Mouse (Mus musculus) cerebellum, postnatal 4 days (tissue): ENCODE results near the gene Rhobtb1.
A peak's percentile ranks its signal among the peaks of the same experiment; 100 is the strongest.

ENCODE experiments used
- DNase-seq, 2 experiments: peaks; one replicate each; pipeline ENCODE4 v3.0.0; 2022; ENCODE audit warnings: low spot score in 2 of 2, mixed read lengths in 1 of 2

The Rhobtb1 gene

DNA sequence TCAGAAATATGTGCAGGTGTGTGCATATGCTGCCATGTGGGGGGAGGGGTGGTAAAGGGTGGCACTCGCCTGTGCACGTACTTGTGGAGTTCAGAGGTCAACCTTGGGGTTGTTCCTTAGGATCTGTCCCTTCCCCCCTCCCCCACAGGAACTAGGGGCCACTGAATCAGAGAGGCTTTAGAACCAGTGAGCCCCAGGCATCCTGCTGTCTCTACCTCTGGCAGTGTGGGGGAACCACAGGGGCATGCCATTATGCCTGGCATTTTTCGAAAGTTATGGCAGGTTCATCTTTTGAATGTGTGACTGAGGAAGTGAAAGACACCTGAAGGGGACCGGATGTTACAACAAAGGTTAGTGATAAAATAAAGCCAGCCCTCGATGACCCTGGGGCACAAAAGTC, 59.4 kb downstream of the Rhobtb1 start:
- no peak for DNase-seq

DNA sequence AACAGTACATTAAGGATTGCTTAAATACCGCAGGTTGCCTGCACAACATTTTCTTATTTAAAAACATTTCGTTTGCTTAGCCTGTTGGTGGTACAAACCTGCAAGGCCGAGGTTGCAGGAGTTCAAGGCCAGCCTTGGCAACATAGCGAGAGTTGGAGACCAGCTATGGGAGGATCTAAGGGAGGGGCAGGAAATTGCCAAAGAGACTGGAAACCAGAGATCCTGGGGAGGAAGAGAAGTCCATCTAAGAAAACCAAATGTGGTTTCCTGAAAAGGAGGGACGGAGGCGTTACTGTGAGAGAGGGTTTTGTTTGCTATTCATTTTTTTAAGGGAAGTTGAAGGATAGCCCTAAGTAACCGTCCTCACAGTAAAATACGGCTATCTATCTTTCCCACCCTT, 60.3 kb downstream of the Rhobtb1 start:
- DNase-seq = no peak

DNA sequence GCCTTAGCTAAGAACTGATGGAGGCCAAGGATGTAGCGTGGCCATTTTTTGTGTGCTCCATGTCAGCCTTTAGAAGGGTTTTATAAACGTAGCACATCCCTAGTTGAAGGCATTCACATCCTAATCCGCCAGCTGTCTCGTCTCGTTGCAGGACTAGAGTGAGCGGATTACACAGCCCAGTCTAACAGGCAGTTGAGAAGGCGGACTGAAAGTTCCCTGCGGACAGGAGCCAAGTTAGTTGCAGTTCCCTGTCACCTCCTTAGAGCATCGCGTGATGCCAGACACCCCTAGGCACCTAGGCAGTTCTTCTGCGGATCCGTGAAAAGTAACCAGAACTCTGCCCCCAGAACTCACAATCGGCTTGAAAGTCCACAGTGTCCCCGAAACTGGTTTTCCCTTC, 60.7 kb downstream of the Rhobtb1 start:
- DNase-seq = no peak

DNA sequence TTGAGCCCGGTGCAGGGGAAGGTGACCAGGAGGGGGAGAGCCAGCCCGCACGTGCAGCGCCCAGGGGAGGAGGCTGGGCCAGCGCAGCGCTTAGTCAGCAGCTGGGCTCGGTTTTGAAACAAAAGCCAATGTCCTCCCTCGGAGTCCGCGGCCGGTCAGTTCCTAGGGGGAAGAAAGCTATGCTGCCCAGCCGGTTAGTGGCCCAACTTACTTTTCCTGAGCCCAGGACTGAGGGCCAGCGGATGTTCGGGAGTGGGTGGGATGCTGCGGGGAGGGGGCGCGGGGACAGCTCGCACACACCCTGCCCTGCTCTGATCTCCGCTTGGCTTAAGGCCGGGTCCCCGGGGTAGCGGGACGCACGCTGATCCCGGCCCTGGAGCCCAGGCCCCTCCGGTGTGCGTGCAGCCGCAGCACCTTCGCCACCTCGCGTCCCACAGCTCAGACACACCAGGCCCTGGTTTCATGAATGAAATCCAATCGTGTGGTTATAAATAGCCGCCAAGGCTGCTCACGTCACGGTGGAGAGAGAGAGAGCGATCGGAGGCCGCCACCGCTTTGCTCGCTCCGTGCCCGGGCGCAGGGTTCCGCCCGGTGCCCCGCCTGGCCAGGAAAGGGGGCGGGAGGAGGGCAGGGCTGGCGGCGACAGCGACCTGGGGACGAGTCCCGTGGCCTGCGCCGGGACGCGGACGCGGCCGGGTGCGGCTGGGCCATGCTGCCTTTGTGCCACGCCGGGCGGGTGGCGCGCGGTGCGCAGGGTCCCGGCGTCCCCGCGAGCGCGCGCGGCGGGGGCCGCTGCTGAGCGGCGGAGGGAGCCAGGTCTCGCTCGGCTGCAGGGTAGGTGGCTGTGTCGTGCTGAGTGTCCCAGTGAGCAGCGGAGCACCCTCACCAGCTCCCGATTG, 61.6 kb downstream of the Rhobtb1 start, which contains the start of gene A930033H14Rik:
TSS of gene A930033H14Rik (minus strand) at position 557 of the 899 bp plus-strand sequence.
- DNase-seq = peak; percentile 29 to 68

DNA sequence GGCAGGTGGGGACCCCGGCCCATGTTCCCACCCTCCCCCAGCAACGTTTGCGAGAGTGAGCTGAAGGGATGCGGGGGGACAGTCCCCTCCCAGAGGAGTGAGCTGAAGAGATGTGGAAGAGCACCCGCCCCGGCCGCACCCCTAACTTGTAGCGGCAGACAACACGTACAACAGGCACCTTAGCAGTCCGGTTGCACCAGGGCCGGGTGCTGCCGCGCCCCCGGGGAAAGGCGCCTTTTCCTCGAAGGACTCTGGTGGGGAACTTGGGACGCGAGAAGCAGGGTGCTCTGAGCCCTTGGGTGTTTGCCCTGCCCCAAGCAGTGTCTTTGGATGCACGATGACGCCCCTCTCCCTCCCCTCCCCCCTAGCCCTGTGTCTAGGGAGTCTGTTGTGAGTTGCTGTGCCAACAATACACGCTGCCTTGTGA, 62.2 kb downstream of the Rhobtb1 start:
- DNase-seq = peak in 1 of 2 experiments; percentile 39

DNA sequence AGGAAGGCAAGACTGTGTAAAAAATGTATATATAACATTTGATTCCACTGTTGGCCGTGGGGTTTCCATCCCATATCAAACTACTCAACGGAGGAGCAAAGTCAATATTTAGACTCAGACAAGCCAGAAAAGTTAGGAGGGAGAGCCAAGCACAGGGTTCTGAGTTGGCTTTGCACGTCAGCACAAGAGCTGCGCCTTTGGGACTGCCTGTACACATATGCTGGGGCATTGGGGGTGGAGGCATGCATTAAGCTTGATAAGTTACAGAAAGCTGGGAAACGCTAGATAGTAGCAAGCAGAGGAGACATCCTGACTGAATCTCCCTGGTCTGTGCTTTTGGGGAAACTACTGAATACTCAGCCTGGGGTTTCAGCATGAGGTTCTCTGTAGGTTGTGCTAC, 62.8 kb downstream of the Rhobtb1 start:
- DNase-seq = no peak

DNA sequence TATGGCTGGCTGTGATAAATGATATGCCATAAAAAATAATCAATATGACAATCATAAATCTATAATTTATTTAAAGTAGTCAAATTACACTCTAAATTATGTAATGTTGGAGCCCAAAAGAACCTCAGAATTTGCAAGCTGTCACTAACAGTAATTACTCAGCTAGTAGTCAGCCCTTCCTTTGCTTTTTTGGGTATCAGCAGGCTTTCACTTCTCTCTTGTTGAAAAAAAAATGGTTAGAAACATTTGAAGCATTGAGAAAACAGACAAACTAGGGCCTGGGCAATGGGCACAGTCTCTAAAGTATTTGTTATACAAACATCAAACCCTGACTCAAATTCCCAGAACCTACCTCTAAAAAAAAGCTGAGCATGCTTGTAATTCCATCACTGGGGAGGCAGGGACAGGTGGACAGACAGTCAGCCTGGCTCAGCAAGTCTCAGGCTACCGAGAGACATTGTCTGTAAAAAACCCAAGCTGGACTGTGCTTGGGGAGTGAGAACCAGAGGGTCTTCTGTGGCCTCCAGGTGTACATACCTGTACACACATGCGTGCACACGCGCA, 66.0 kb downstream of the Rhobtb1 start:
- DNase-seq = no peak

DNA sequence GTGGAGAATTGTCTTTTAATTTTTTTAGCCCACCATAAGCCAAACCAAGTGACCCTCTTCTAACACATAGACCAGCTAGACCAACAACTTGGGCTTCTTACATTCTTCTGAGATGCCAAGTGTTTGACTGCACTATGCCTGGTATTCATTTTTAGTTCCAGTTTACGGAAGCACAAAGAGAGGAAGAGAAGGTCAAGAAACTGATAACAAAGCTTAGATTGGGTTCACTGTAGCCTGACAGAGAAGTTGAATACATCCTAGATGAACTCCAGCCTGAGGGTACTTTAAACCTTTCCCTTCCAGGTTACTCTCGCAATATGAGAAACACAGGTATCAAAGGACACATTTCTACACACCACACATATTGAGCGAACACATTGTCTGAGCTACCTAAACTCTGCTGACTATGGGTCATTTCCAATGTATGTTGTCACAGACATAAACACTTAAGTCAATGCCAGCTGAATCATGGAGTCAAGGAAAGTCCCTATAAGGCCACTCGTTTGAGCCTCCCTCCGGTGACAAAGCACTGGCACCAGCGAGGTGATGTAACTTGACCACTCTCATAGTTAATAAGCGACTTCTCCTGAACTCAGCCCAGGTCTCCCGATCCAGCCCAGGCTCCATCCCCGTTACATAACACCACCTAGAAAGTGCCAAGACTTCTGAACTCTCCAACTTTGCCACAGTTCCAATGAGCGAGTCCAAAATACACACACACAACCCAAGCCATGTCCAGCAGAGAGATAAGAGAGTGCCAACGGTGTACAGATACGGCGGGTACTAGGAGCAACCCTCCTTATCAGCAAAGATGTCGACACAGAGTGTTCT, 67.4 kb downstream of the Rhobtb1 start:
- DNase-seq = no peak

DNA sequence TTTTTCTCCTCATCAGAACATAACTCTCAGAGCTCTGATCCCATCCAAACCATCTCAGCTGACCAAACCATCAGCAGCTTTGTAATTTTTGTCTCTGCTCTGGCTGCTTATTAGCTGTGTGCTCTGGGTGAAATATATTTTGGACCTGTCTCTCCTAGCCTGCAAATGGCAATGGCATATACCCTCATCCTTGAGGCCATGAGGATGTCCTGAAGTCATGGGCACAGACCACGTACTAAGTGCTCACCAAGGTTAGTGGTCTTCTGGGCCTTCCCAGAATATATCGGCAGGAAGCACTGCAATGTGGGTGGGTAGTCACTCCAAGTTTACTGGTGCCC, 68.0 kb downstream of the Rhobtb1 start:
- no peak for DNase-seq

DNA sequence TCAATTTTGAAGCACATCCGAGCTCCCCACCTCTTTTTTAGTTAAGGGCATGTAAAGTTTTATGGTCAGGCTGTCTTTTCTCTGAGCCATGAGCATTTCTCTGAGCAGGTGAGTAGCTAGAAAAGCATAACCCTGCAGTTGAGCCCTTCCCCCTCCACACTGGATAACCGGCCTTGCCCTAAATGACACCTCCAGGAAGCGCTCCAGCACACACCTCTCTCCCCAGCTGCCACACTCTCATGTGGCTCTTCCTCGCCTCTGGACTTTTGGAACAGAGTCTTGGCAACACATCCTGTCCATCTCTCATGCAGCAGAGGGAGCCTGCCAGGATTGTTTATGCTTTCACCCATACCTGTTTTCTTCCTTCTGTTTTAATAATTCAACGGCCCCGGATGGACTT, 69.1 kb downstream of the Rhobtb1 start:
- DNase-seq = no peak

DNA sequence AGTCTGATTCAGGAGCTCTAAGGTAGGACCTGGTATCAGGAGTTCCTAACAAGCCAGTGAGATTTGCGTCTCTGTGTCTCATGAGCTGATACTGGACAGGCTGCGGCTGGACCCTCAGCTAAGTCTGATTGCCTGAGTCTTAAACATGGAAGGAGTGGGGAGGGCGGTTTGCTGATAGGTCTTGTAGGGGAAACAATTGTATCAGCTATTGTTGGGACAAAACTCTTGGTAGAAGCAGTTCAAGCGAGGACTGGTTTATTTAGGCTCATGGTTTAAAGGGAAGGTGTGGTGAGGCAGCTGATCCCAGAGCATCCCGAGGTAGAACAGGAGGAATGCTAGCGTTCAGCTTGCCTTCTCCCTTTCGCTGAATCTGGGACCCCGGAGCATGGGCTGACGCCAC, 69.9 kb downstream of the Rhobtb1 start:
- no peak for DNase-seq

DNA sequence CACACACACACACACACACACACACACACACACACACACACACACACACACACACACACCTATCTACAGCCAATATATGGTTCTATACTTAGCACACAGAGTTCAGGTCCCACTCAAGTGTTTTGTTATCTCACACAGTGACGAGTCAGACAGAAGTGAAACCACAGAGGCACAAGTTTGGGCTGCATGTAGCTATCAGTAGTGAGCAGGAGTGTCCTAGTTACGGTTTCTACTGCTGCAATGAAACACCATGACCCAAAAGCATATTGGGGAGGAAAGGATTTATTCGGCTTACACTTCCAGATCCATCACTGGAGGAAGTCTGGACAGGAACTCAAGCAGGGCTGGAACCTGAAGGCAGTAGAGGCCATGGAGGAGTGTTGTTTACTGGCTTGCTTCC, 70.7 kb downstream of the Rhobtb1 start:
- no peak for DNase-seq

DNA sequence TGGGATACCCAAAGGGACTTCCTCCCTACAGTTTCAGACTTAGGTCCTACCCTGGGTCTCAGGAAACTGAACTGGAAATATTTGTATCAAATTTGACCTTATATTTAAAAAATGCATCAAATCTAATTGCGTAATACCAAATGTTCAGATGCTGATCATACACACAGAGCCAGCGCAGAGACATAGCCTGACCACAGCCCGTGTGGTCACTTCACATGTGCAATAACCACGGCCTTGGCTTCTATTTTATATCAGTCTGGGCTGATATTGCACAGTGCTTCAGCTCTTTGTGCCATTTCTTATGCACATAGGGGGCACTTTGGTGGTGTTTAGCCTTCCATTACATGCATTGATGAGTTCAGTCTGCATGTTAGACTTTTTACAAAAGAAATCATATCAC, 72.0 kb downstream of the Rhobtb1 start:
- no peak for DNase-seq

DNA sequence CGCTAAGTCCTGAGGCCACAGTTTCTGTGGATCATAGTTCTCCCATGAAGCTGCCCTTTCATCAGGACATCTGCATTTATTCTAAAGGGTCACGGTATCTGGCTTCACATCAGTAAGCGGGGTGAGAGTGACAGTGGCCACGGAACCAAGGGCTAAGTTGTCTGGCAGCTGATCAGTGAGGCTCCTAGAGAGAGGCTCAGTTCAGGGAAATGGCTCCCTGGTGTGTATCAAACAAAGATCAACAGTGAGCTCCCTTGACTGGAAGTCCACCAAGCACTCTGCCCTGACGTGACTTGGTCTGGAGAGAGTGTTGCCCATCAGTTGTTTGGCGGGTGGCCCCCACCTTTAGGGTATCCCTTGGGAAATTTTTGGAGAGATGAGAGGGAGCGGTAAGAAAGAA, 73.0 kb downstream of the Rhobtb1 start:
- no peak for DNase-seq

DNA sequence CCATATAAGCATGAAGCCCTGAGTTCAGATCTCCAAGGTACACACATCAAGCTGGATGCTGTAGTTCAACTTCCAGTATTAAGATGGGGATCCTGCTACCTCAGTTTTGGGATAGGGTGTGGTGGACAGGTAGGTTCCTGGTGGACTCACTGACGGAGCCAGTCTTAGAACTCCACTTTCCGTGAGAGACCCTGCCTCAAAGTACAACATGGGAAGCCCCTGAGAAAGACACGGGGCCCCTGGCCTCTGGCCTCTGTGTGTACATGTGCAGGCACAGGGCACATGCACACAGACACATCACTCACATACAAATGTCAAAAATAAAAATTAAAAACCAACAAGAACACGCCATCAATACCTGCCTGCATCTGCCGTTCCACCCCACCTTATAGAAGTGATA, 74.2 kb downstream of the Rhobtb1 start:
- no peak for DNase-seq

DNA sequence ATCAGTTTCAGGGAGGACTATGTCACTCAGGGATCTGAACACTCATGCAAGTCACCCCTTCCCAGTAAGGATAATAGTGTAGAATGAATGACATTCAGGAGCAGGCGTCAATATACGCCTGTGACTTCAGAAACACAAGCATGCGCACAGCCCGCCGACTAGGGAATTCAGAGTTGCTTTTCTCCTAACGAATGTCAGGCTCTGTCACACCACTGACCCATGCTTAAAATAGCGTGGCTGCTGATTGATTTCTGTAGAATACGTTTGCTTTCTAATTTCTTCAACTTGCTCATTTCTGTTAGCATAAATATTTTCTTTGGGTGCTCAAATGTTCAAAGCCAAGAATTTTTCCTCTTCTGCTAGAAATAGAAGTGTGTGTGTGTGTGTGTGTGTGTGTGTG, 74.7 kb downstream of the Rhobtb1 start:
- DNase-seq = no peak

DNA sequence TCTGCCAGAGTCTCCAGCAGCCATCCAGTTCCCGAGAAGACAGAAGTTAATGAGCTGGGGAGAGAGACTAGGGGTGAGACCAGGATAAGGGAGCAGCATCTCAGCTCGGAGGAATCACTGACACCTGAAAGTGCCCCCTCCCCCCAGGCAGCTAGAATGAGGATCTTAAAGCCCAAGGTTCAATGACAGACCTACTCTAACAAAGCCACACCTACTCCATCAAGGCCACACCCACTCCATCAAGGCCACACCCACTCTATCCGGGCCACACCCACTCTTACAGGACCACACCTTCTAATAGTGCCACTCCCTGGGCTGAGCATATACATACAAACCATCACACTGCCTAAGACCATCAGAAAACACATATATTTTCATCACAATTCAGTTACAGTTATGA, 86.0 kb downstream of the Rhobtb1 start:
- no peak for DNase-seq

DNA sequence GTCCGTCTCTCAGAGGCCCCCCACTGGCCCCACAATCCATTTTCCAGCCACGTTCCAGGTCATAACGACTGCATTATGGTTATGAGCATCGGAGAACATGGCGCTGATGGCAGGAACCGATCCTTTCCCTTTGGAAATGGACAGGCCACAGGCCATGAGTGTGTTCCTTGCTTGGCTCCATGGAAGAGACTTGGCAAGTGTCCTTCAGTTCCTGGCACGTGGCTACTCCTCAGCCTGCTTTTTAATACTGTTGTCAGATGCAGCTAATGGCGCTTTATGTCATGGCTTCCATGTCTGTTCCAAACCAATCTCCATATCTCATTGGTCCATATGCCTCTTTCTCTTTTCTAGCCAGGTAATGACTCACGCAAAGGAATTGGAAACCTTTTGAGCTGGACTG, 86.5 kb downstream of the Rhobtb1 start:
- DNase-seq = no peak

DNA sequence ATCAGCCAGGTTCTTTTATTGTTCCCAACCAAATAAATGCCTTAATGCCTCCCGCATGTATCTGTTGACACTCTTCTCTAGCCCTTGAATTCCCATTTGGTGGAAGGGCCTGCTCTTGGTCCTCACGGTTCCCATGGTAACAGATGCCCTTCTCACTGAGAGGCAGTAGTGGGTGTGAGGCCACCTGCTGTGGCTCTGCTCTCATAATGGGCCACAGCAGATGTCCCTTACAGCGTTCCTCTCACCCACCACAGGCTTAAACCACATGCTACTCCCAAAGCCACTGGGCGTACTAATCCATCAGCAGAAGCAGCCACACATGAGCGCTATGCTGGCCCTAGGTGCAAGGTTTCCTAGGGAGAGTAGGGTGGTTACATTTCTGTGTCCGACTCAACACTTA, 87.1 kb downstream of the Rhobtb1 start:
- DNase-seq = no peak

DNA sequence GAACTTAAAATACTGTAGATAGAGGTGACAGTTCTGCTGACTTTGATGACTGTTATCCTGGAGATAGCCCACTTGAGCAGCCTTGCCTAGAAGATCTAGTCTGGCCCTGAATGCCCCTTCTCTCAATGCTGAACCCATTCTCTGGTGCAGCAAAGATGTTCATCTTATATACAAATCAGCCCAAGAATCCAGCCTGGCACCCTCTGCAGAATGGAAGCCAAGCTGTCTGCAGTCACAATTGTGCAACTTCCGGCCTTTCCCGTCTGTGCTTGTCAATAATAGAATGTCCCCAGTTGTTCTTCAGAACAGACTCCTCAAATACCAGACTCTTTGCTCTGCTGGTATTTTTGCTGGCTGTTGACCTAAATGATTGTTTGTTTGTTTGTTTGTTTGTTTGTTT, 89.3 kb downstream of the Rhobtb1 start:
- no peak for DNase-seq

DNA sequence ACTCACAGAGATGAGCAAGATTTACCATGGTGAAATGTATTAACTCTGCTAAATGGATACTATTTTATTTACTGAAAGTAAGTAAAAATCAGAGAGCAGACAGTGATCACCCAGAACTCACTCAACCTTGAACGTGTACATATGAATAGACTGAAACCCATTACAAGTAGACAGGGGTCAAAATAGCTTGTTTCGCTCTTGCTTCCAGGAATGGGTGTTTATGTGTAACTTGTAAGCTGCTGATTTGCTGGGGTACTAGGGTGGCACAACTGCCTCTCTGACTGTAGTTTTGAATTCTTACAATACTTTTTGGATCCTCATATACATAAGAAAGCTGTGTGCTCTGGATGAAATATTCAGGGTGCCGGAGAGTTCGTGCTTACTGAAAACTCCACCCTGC, 93.9 kb downstream of the Rhobtb1 start:
- no peak for DNase-seq

DNA sequence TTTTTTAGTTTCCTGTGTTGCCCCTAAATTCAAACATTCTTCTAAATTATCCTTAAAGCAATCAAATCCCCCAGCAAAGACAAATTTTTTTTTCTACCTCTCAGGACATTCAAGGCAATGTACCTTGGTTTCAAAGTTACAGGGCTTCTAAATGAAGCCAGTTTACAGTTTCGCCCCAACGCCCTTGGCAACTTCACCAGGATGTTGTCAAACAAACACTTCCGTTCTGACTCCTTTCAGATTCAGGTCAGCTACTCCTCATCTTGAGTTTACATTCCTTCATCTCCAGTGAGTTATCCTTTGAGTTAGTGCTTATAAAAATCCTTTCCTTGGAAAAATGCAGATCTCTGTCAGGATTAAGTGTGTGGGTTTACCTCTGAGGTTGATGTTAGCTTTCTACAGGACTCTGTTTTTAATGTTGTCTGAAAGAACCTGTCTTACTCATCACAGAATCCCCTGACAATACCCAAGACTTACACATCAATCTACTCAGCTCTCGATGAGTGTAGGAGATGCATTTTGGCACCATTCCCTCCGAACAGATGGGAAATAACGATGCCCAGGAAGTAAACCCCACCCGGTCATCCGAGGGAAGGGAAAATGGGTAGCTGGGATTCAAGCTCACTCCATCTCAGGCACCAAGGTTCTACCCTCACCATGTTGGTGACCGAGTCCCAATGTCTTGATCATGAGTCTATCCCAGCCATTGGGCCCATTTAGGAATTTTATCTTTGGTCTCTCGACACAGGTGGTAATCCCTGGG, 94.9 kb downstream of the Rhobtb1 start:
- no peak for DNase-seq
